Comparison of ENCODE assay signal across 23 mouse cellular contexts in the genomic region with DNA sequence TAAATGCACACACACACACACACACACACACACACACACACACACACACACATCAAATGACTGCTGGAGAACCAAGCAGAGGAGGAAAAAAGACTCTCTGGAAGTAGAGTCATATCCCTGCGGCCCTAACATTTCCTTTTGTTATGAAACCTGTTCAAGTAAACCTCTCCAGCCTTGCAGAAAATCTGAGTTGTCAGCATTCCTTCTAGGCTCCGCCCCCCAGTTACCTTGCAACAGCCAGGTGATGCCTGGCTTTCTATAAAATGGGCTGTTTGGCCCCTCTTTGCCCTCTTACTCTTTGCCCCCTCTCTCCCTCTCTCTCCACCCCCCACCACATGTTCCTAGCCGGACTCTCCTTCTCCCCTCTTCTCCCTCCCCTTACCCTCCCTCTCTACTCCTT.
"Had no signal": no experiment of that assay in that cellular context is flagged by ENCODE, and none has a peak within 500 bp of the region (broad histone marks: within the 10 kb centered on the region; RNA-seq: fewer than 3 reads in every experiment).

No protein-coding gene starts in this region.

- H3K27me3 ChIP-seq: heart, embryonic 13.5 days; heart, embryonic 15.5 days; hindbrain, embryonic 13.5 days; hindbrain, embryonic 15.5 days; limb, embryonic 13.5 days; limb, embryonic 15.5 days had no signal

- DNase-seq: gastrocnemius, adult 2 months; gastrocnemius, postnatal 10 days; gastrocnemius, postnatal 36 days; heart, adult 11 months; heart, adult 2 months; heart, postnatal 14 days; heart, postnatal 36 days; kidney, adult 11 months; layer of hippocampus, adult 9-11 months; layer of hippocampus, postnatal 36 days; left cerebral cortex, postnatal 4 days had no signal

- H3K27ac ChIP-seq: gastrocnemius, adult 2 months; heart, adult 2 months; heart, embryonic 13.5 days; heart, embryonic 15.5 days; hindbrain, embryonic 13.5 days; hindbrain, embryonic 15.5 days; hindbrain, postnatal 0 days; kidney, postnatal 0 days; limb, embryonic 13.5 days; limb, embryonic 15.5 days; liver, embryonic 12.5 days; liver, embryonic 14.5 days had no signal

- H3K36me3 ChIP-seq: heart, embryonic 13.5 days; heart, embryonic 15.5 days; hindbrain, embryonic 13.5 days; hindbrain, embryonic 15.5 days; limb, embryonic 13.5 days; limb, embryonic 15.5 days; liver, embryonic 12.5 days had no signal

- H3K4me1 ChIP-seq: heart, embryonic 13.5 days; heart, embryonic 15.5 days; hindbrain, embryonic 15.5 days; limb, embryonic 13.5 days; limb, embryonic 15.5 days; liver, embryonic 12.5 days had no signal

- H3K9me3 ChIP-seq: heart, embryonic 13.5 days; heart, embryonic 15.5 days; hindbrain, embryonic 13.5 days; hindbrain, embryonic 15.5 days; limb, embryonic 13.5 days; limb, embryonic 15.5 days; liver, embryonic 12.5 days had no signal

- H3K9ac ChIP-seq: heart, embryonic 13.5 days; heart, embryonic 15.5 days; hindbrain, embryonic 13.5 days; hindbrain, embryonic 15.5 days; limb, embryonic 13.5 days; limb, embryonic 15.5 days; liver, embryonic 12.5 days; liver, embryonic 14.5 days had no signal

- ATAC-seq: hindbrain, postnatal 0 days; intestine, embryonic 16.5 days; liver, embryonic 12.5 days had no signal

- H3K4me3 ChIP-seq: gastrocnemius, adult 2 months; heart, adult 2 months; heart, embryonic 13.5 days; heart, embryonic 15.5 days; hindbrain, embryonic 13.5 days; hindbrain, embryonic 15.5 days; limb, embryonic 13.5 days; limb, embryonic 15.5 days; liver, embryonic 12.5 days had no signal

- H3K4me2 ChIP-seq: heart, embryonic 11.5 days; heart, embryonic 13.5 days; heart, embryonic 15.5 days; hindbrain, embryonic 13.5 days; hindbrain, embryonic 15.5 days; limb, embryonic 13.5 days; limb, embryonic 15.5 days; liver, embryonic 12.5 days had no signal
